Mouse (Mus musculus): ENCODE data around the gene Gm10639. TPM values are rescaled to one million over a fixed set of nuclear protein-coding genes. Genes with fewer than 3 reads are reported as not detected.
"Not testable (repeated sequence)": the region's sequence is repeated elsewhere in the genome, so short reads cannot be mapped to it uniquely, and the experiment has no call there.

Gm10639 gene
- total RNA-seq (2021): not detected
- long read RNA-seq, experiment 1: 0 reads
- long read RNA-seq, experiment 2: 0 reads

DNA sequence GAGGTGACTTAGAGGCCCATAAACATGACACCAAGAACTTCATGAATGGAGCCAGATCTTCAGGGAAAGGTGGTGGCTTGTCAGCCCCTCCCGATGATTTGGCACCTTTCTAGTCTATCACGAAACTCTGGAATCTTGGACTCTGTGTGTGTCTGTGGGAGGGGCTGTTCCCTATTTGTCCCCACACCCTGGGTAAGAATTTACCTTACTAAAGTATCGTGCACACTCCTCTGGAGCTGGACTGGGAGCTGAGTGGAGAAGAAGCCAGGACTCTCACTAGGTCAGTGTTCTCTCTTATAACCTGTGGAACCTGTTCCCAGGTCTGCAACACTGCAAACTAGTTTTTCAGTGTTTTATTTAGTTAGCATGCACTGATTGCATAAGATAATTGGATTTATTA is at the start of gene Gm10639:
Gene Gm10639 (plus strand): TSS at position 201 of the 400 bp plus-strand sequence.
- not testable (repeated sequence) for H3K27ac ChIP-seq; DNase-seq (ENCODE audit: extremely low spot score in 1 of 2, low spot score in 2 of 2); H3K4me3 ChIP-seq
- intact Hi-C loops (cut with DNase I): loop anchor here (10.0 kb wide), 1 partner anchor 55 kb away; no protein-coding TSS in a partner anchor

DNA sequence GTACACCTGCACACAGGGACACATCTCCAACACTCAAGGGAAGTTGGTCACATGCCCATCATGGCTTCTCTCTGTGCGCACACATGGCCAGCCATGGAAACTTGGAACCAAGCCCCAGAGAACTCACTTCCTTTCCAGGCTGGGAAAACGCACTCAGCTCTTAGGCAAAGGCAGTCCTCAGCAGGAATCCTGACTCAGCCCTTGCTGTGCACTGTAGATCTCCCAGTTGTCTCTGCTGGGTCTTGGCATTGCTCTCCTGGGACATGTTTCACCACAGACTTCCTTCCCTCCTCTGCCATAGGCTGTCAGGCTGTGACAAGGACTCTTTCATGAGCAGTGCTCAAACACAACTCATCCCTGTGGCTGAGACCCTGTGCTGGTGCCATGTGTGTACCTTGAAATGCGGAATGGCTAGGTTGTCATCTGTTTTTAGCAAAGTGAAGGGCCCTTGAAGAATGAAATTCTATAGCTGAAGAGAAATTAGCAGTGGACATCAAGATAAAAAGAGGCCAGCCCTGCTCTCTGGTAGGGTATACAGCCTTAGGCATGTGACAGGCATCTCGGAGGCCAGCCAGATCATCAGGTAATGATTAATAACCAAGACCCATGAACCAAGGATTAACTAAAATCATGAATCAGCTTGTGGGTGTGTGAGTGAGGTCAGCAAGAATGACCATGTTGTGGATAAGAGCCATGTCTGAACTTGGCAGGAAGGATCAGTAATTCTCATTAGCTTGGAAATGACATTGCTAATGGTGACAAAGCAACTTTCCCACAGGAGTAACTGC is 33.8 kb upstream of the Gm10639 start:
- intact Hi-C loops (cut with DNase I); DNase-seq (ENCODE audit: extremely low spot score in 1 of 2, low spot score in 2 of 2); H3K27ac ChIP-seq: not testable (repeated sequence)

DNA sequence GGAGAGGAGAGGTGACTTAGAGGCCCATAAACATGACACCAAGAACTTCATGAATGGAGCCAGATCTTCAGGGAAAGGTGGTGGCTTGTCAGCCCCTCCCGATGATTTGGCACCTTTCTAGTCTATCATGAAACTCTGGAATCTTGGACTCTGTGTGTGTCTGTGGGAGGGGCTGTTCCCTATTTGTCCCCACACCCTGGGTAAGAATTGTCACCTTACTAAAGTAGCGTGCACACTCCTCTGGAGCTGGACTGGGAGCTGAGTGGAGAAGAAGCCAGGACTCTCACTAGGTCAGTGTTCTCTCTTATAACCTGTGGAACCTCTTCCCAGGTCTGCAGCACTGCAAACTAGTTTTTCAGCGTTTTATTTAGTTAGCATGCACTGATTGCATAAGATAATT is 32.8 kb upstream of the Gm10639 start, which contains the start of gene Gm3776:
Gene Gm3776 (plus strand): TSS at position 216 of the 400 bp plus-strand sequence.
- DNase-seq (ENCODE audit: extremely low spot score in 1 of 2, low spot score in 2 of 2); H3K4me3 ChIP-seq; intact Hi-C loops (cut with DNase I); H3K27ac ChIP-seq: not testable (repeated sequence)

More for the DNA sequence above, 33.8 kb upstream of the Gm10639 start:
- not testable (repeated sequence) for H3K4me3 ChIP-seq

DNA sequence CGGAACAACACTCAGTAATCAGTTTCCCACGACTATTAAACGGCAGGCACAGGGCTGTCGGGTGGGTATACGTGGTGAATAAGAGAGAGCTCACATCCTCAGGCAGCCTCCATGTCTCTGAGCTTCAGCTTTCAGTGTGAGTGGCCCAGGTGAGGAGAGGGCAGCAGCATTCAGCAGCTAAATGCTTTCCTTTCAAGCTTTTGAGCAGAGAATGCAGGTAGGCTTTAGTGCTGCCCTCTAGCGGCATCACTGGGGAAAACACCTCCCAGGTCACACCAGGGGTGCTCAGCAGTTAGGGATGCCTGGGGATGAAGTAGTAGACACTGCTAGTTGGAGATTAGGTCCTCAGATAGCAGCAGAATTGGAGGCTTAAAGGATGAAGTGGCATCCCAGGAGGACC is 30.0 kb upstream of the Gm10639 start:
- intact Hi-C loops (cut with DNase I); H3K27ac ChIP-seq; H3K4me3 ChIP-seq: not testable (repeated sequence)
- peak; percentile 35 for TF ChIP-seq CTCF (IDR thresholded peaks at IDR 0.05)
- peak; percentile 23 to 46 for DNase-seq (ENCODE audit: extremely low spot score in 1 of 2, low spot score in 2 of 2)

DNA sequence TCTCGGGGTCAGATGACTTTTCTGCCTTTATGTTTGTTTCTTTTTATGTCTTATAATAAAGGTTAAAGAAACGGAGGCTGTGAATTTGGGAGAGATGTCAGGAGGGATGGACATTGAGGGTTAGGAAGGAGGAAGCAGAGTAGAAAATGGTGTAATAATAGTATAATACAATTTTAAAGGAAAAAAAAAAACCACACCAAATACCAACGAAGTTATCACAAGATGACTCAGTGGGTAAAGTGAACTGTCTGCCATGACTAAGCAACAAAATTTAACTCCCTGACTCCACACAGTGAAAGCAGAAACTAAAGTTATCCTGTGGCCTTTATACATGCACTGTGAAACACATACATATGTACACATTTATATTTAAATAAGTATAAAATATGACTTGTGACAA is 18.8 kb upstream of the Gm10639 start:
- DNase-seq (ENCODE audit: extremely low spot score in 1 of 2, low spot score in 2 of 2); H3K27ac ChIP-seq; intact Hi-C loops (cut with DNase I): not testable (repeated sequence)

DNA sequence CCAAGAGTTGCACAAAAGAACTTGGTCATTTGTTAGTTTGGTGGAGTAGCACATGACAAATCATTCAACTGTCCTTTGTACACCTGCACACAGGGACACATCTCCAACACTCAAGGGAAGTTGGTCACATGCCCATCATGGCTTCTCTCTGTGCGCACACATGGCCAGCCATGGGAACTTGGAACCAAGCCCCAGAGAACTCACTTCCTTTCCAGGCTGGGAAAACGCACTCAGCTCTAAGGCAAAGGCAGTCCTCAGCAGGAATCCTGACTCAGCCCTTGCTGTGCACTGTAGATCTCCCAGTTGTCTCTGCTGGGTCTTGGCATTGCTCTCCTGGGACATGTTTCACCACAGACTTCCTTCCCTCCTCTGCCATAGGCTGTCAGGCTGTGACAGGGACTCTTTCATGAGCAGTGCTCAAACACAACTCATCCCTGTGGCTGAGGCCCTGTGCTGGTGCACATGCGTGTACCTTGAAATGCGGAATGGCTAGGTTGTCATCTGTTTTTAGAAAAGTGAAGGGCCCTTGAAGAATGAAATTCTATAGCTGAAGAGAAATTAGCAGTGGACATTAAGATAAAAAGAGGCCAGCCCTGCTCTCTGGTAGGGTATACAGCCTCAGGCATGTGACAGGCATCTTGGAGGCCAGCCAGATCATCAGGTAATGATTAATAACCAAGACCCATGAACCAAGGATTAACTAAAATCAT is 7.6 kb upstream of the Gm10639 start:
- H3K4me3 ChIP-seq; DNase-seq (ENCODE audit: extremely low spot score in 1 of 2, low spot score in 2 of 2); intact Hi-C loops (cut with DNase I); H3K27ac ChIP-seq: not testable (repeated sequence)

More for the DNA sequence above, 18.8 kb upstream of the Gm10639 start:
- not testable (repeated sequence) for H3K4me3 ChIP-seq

DNA sequence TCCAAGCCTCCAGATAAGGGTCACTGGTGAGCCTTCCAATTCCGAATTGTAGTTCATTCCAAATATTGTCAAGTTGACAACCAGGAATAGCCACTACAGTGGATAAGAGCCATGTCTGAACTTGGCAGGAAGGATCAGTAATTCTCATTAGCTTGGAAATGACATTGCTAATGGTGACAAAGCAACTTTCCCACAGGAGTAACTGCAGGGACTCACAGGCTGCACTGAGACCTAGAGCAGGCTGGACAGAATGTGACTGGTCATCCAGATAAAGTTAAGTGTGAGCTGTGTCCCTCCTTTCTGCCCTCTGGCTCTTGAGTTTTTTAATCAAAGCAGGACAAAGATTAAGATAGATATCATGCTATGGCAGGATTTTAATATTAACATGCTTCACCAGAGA is 660 bp upstream of the Gm10639 start:
- DNase-seq (ENCODE audit: extremely low spot score in 1 of 2, low spot score in 2 of 2); H3K4me3 ChIP-seq; H3K27ac ChIP-seq; intact Hi-C loops (cut with DNase I): not testable (repeated sequence)

DNA sequence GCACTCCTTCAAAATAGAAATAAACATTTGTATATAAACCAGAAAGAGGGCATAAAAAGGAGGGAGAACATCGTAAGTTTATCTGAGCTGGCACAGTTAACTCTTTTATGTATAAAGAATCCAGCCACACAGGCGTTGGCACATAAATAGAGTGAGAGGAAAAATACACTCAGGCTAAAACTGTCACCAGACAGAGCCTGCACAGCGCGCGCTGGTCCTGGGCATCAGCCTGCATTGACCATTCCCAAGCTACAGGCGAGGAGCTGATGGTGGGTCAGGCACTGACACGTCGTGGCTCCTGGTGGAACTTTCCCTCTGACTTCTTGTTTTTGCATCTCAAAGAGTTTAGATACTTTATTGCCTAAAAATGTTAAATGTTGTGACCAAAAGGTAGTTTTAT is 2.7 kb downstream of the Gm10639 start:
- intact Hi-C loops (cut with DNase I): loop anchor here (10.0 kb wide), 1 partner anchor 52 kb away; no protein-coding TSS in a partner anchor
- H3K4me3 ChIP-seq; H3K27ac ChIP-seq; DNase-seq (ENCODE audit: extremely low spot score in 1 of 2, low spot score in 2 of 2): not testable (repeated sequence)

DNA sequence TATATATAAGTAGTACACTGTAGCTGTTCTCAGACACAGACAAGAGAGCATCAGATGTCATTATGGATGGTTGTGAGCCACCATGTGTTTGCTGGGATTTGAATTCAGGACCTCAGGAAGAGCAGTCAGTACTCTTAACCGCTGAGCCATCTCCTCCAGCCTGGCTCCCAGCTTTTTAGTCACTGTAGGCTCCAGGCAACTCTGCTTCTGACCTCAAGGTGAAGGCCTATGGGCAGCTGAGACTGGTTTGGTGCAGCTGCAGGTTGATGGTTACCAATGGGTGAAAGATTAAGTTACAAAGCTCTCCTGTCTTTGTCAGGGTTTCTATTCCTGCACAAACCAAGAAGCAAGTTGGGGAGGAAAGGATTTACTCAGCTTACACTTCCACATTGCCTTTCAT is 4.0 kb downstream of the Gm10639 start:
- not testable (repeated sequence) for H3K27ac ChIP-seq; DNase-seq (ENCODE audit: extremely low spot score in 1 of 2, low spot score in 2 of 2); H3K4me3 ChIP-seq
- intact Hi-C loops (cut with DNase I): loop anchor here (10.0 kb wide), 1 partner anchor 51 kb away; no protein-coding TSS in a partner anchor

DNA sequence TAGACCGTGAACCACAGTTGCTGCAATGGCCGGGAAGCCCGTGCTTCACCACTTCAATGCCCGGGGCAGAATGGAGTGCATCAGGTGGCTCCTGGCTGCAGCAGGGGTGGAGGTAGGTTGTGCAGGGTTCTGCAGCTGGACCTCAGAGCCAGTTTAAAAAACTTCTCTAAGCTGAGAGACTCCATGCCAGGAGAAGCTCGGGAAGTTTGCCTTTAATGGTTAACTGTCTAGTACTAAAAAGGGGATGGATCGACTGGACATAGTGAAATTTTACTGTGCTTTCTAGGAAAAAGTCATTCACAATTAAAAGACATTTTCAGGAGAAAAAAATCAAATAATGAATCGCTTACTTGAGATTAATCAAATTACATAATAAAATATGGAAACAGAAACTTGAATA is 5.1 kb downstream of the Gm10639 start:
- not testable (repeated sequence) for H3K4me3 ChIP-seq; DNase-seq (ENCODE audit: extremely low spot score in 1 of 2, low spot score in 2 of 2); H3K27ac ChIP-seq
- intact Hi-C loops (cut with DNase I): loop anchor here (10.0 kb wide), 1 partner anchor 50 kb away; no protein-coding TSS in a partner anchor

DNA sequence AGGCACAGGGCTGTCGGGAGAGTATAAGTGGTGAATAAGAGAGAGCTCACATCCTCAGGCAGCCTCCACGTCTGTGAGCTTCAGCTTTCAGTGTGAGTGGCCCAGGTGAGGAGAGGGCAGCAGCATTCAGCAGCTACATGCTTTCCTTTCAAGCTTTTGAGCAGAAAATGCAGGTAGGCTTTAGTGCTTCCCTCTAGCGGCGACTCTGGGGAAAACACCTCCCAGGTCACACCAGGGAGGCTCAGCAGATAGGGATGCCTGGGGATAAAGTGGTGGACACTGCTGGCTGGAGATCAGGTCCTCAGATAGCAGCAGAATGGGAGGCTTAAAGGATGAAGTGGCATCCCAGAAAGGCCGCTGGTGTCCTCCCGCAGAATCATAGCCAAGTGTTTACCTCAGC is 6.4 kb downstream of the Gm10639 start:
- not testable (repeated sequence) for H3K4me3 ChIP-seq, H3K27ac ChIP-seq
- intact Hi-C loops (cut with DNase I): loop anchor here (10.0 kb wide), 1 partner anchor 49 kb away; no protein-coding TSS in a partner anchor
- TF ChIP-seq CTCF (IDR thresholded peaks at IDR 0.05): peak; percentile 62
- peak in 1 of 2 experiments; percentile 42 for DNase-seq (ENCODE audit: extremely low spot score in 1 of 2, low spot score in 2 of 2)

DNA sequence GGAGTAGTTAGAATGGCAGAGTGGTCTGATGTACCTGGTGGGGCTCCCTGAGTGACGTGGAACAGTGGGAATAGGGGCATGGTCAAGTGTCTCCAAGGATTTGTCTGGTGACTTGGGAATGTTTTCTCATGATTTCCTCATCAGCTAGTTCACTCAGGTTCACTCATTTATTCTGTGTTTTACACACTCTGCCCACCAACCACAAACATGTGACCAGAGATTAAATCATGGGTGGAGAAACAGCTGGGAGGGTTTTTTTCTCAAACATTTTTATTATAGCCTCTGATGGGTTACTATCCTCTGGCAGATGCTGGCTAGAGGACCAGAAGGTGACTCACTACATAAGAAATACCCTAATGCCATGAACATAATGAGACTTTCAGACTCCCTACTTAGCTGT is 8.5 kb downstream of the Gm10639 start:
- H3K4me3 ChIP-seq: no peak overlapping the region
- intact Hi-C loops (cut with DNase I): loop anchor here (10.0 kb wide), 1 partner anchor 47 kb away; no protein-coding TSS in a partner anchor
- TF ChIP-seq CTCF (IDR thresholded peaks at IDR 0.05): no peak
- no peak for DNase-seq (ENCODE audit: extremely low spot score in 1 of 2, low spot score in 2 of 2)
- no peak overlapping the region for H3K27ac ChIP-seq

DNA sequence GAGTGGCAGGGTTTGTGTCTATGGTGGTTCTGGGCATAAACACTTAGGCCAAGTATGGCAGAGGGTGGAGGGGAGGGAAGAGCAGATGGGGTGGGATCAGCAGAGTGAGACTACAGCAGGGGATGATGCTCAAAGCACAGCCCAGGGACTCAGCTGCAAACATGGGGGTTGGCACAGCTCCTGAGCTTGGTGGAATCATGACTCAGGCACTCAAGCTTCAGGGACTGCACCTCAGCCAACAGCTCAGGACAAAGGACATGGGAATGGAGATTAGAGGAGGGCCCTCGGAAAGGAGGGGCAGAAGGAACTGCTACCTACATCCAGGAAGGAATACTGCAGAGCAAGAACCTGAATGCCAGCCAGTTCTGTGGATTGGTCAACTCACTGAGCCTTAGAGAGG is 9.4 kb downstream of the Gm10639 start:
- intact Hi-C loops (cut with DNase I): loop anchor here (10.0 kb wide), 1 partner anchor 46 kb away; no protein-coding TSS in a partner anchor
- H3K27ac ChIP-seq; DNase-seq (ENCODE audit: extremely low spot score in 1 of 2, low spot score in 2 of 2); H3K4me3 ChIP-seq: not testable (repeated sequence)

DNA sequence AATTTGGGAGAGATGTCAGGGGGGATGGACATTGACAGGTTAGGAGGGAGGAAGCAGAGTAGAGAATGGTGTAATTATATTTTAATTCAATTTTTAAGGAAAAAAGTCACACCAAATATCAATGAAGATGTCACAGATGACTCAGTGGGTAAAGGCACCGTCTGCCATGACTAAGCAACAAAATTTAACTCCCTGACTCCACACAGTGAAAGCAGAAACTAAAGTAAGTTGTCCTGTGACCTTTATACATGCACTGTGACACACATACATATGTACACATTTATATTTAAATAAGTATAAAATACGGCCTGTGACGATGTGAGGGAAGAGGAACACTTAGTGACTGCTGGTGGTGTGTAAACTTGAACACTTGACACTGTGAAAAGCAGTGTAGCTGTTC is 18.4 kb downstream of the Gm10639 start:
- DNase-seq (ENCODE audit: extremely low spot score in 1 of 2, low spot score in 2 of 2); intact Hi-C loops (cut with DNase I): not testable (repeated sequence)

More for the DNA sequence above, 18.4 kb downstream of the Gm10639 start:
- not testable (repeated sequence) for H3K4me3 ChIP-seq, H3K27ac ChIP-seq
